Mouse (Mus musculus): ENCODE results near the gene Atp6v1e1.

DNA sequence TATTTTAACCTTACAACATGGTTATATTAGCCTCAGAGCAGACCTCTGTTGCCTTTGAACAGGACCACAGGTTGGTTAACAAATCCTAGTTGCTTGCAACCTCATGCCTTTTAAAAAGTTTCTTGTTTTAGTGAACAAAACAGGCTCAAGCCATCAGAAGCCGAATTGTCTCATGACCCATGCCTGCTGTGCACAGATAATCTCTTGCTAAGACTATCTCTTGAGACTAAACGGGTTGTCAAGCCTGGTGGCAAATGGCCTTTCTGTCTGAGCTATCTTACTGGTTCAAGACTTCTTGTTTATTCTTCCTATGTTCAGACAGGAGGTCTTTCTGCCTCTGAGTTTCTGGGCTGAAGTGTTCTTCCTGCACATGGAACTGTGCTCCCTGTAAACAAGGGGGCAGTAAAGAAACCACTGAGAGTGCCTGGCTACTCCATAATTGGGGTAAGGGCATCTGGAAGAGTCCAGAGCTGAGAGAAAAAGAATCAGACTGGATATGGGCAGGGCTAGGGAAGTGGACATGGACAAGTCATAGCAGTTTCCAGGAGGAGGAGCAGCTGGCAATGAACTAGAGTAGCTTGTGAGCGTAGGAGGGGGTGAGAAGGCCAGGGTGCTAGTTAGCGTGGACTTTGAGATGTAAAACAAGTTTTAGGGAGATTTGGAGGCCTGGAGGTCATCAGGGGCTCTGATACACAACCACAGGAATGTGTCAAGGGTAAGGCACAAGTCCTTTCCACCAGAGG is 8.4 kb upstream of the Atp6v1e1 start:
- TF ChIP-seq POLR2A (IDR thresholded peaks at IDR 0.05; ENCODE audit: control insufficient read depth, low read depth, low read length), result no peak
- TF ChIP-seq CTCF (IDR thresholded peaks at IDR 0.05; ENCODE audit: control insufficient read depth, insufficient read depth, insufficient replicate concordance, low read depth, low read length), result no peak

Data from testis, adult 2 months (tissue).